In genomic region chr5:147300001-147300363, GRCm38 (mm10) we compare ENCODE assay signal across 13 mouse cellular contexts. TPM values are rescaled to one million over a fixed set of nuclear protein-coding genes. Genes with fewer than 3 reads are reported as not detected.
DNase-seq lines count a peak whose midpoint lies in the region; ATAC-seq lines count a peak whose summit lies in the region.
"Had no signal": no experiment of that assay in that cellular context is flagged by ENCODE, and none has a peak within 500 bp of the region (broad histone marks: within the 10 kb centered on the region; RNA-seq: fewer than 3 reads in every experiment).

No protein-coding gene starts in this region.

- no peak for DNase-seq in heart, embryonic 10.5 days (ENCODE audit: low spot score)
- DNase-seq in heart, adult 8-10 months (ENCODE audit: low spot score) = no peak
- DNase-seq in lung, postnatal 10 days = no peak
- peak; percentile 30 for DNase-seq in limb, embryonic 11.5 days (ENCODE audit: low spot score)
- DNase-seq in layer of hippocampus, postnatal 36 days = no peak
- DNase-seq: cerebellum, adult 11 months; kidney, adult 8-10 months had no signal

- peaks cover 97% of the 10 kb centered on the region for H3K27me3 ChIP-seq in heart, embryonic 10.5 days (ENCODE audit: insufficient read depth, poor library complexity, severe bottlenecking)
- H3K27me3 ChIP-seq in lung, embryonic 15.5 days = peaks cover 92% of the 10 kb centered on the region
- peaks cover 72% of the 10 kb centered on the region for H3K27me3 ChIP-seq in limb, embryonic 11.5 days (ENCODE audit: control insufficient read depth, insufficient read depth, low read length)
- H3K27me3 ChIP-seq in neural tube, embryonic 15.5 days (replicated peaks) = peaks cover 89% of the 10 kb centered on the region

- peak overlapping the region; percentile 59 for H3K4me2 ChIP-seq in lung, embryonic 15.5 days
- H3K4me2 ChIP-seq in limb, embryonic 11.5 days (ENCODE audit: low read depth, severe bottlenecking) = peak overlapping the region; percentile 41
- H3K4me2 ChIP-seq in neural tube, embryonic 15.5 days = peak overlapping the region; percentile 44

- 0 out of 2 replicates have a peak, but pooled peaks have one; percentile 9 for ATAC-seq in lung, embryonic 15.5 days (ENCODE audit: borderline replicate concordance, extremely low read depth, low FRiP score, low TSS enrichment)
- ATAC-seq in limb, embryonic 11.5 days (ENCODE audit: insufficient number of reproducible peaks, low FRiP score, low TSS enrichment, low read depth) = 0 out of 2 replicates have a peak, but pooled peaks have one; percentile 3
- ATAC-seq in neural tube, embryonic 15.5 days (ENCODE audit: low FRiP score) = no peak
- ATAC-seq in monocyte, adult 5-6 weeks (replicated peaks; ENCODE audit: insufficient number of reproducible peaks, low FRiP score, low TSS enrichment, poor library complexity, severe bottlenecking) = no peak

- 2% methylated on average over 4 of the region's 4 CpGs for WGBS in heart, embryonic 10.5 days
- 4% methylated on average over 4 of the region's 4 CpGs for WGBS in lung, embryonic 15.5 days
- 12% methylated on average over 4 of the region's 4 CpGs for WGBS in limb, embryonic 11.5 days
- WGBS in neural tube, embryonic 15.5 days = 4% methylated on average over 4 of the region's 4 CpGs

- H3K4me3 ChIP-seq in heart, embryonic 10.5 days = peak overlapping the region; percentile 53
- H3K4me3 ChIP-seq in lung, embryonic 15.5 days = peak overlapping the region; percentile 27
- H3K4me3 ChIP-seq in limb, embryonic 11.5 days (ENCODE audit: low read depth, low read length) = peak overlapping the region; percentile 12; the same call in 1 of the 2 replicates
- no peak overlapping the region for H3K4me3 ChIP-seq in neural tube, embryonic 15.5 days (replicated peaks)

- no peak overlapping the region for H3K27ac ChIP-seq in heart, embryonic 10.5 days
- no peak overlapping the region for H3K27ac ChIP-seq in lung, embryonic 15.5 days
- no peak overlapping the region for H3K27ac ChIP-seq in limb, embryonic 11.5 days (replicated peaks; ENCODE audit: low read depth, low read length)
- H3K27ac ChIP-seq in neural tube, embryonic 15.5 days (replicated peaks) = no peak overlapping the region
- H3K27ac ChIP-seq: macrophage had no signal

- H3K4me1 ChIP-seq in heart, embryonic 10.5 days = peaks cover 24% of the 10 kb centered on the region
- H3K4me1 ChIP-seq in lung, embryonic 15.5 days = peaks cover 20% of the 10 kb centered on the region
- H3K4me1 ChIP-seq in limb, embryonic 11.5 days (ENCODE audit: control insufficient read depth, insufficient read depth, low read length) = peaks cover 17% of the 10 kb centered on the region
- H3K4me1 ChIP-seq in neural tube, embryonic 15.5 days = peaks cover 15% of the 10 kb centered on the region

- no peaks in the 10 kb centered on the region for H3K36me3 ChIP-seq in heart, embryonic 10.5 days
- H3K36me3 ChIP-seq in lung, embryonic 15.5 days = no peaks in the 10 kb centered on the region
- no peaks in the 10 kb centered on the region for H3K36me3 ChIP-seq in limb, embryonic 11.5 days (ENCODE audit: control insufficient read depth, insufficient read depth, low read length)
- H3K36me3 ChIP-seq in neural tube, embryonic 15.5 days = no peaks in the 10 kb centered on the region

- H3K9me3 ChIP-seq in heart, embryonic 10.5 days = no peaks in the 10 kb centered on the region
- no peaks in the 10 kb centered on the region for H3K9me3 ChIP-seq in lung, embryonic 15.5 days
- no peaks in the 10 kb centered on the region for H3K9me3 ChIP-seq in limb, embryonic 11.5 days (ENCODE audit: control insufficient read depth, low read length)
- no peaks in the 10 kb centered on the region for H3K9me3 ChIP-seq in neural tube, embryonic 15.5 days (replicated peaks)

- no peak overlapping the region for H3K9ac ChIP-seq in lung, embryonic 15.5 days
- no peak overlapping the region for H3K9ac ChIP-seq in limb, embryonic 11.5 days (ENCODE audit: low read length)
- H3K9ac ChIP-seq in neural tube, embryonic 15.5 days (replicated peaks) = no peak overlapping the region

RNA-seq across cellular contexts. Expression of gene Cdx2, which starts 7.1 kb away (rescaled TPM):
- polyA plus RNA-seq in heart, embryonic 10.5 days (2016; fragmentation: Nextera tagmentation; extraction: Ambion mirVana) = not detected in 2 replicates
- not detected for total RNA-seq in heart, adult 8-10 months (2022)
- polyA plus RNA-seq in lung, embryonic 15.5 days (2015; fragmentation: Nextera tagmentation; extraction: Ambion mirVana) = not detected in 2 replicates
- not detected in 2 replicates for polyA plus RNA-seq in limb, embryonic 11.5 days (2014; fragmentation: Nextera tagmentation; extraction: Ambion mirVana)
- polyA plus RNA-seq in neural tube, embryonic 15.5 days (2015; fragmentation: Nextera tagmentation; extraction: Ambion mirVana) = 3.1 TPM in 1 of 2 replicates, not detected in the other
- total RNA-seq in monocyte, adult 5-6 weeks (2017) = not detected in 3 replicates
- not detected for total RNA-seq in layer of hippocampus, postnatal 36 days (2021)
- polyA plus RNA-seq: C2C12; macrophage; testis, adult 2 months had no signal

RNA-seq across cellular contexts. Expression of gene Urad, which starts 22.3 kb away (rescaled TPM):
- polyA plus RNA-seq in heart, embryonic 10.5 days (2016; fragmentation: Nextera tagmentation; extraction: Ambion mirVana) = not detected in 2 replicates
- total RNA-seq in heart, adult 8-10 months (2022) = not detected
- polyA plus RNA-seq in lung, embryonic 15.5 days (2015; fragmentation: Nextera tagmentation; extraction: Ambion mirVana) = not detected in 2 replicates
- polyA plus RNA-seq in limb, embryonic 11.5 days (2014; fragmentation: Nextera tagmentation; extraction: Ambion mirVana) = not detected in 2 replicates
- polyA plus RNA-seq in neural tube, embryonic 15.5 days (2015; fragmentation: Nextera tagmentation; extraction: Ambion mirVana) = 0.24 TPM in 1 of 2 replicates, not detected in the other
- total RNA-seq in monocyte, adult 5-6 weeks (2017) = not detected in 3 replicates
- not detected for total RNA-seq in layer of hippocampus, postnatal 36 days (2021)
- polyA plus RNA-seq: C2C12; macrophage; testis, adult 2 months had no signal

RNA-seq across cellular contexts. Expression of gene Pdx1, which starts 30.2 kb away (rescaled TPM):
- 0.44 TPM in 1 of 2 replicates, not detected in the other for polyA plus RNA-seq in heart, embryonic 10.5 days (2016; fragmentation: Nextera tagmentation; extraction: Ambion mirVana)
- total RNA-seq in heart, adult 8-10 months (2022) = not detected
- not detected in 2 replicates for polyA plus RNA-seq in lung, embryonic 15.5 days (2015; fragmentation: Nextera tagmentation; extraction: Ambion mirVana)
- polyA plus RNA-seq in limb, embryonic 11.5 days (2014; fragmentation: Nextera tagmentation; extraction: Ambion mirVana) = not detected in 2 replicates
- not detected in 2 replicates for polyA plus RNA-seq in neural tube, embryonic 15.5 days (2015; fragmentation: Nextera tagmentation; extraction: Ambion mirVana)
- not detected in 3 replicates for total RNA-seq in monocyte, adult 5-6 weeks (2017)
- not detected for total RNA-seq in layer of hippocampus, postnatal 36 days (2021)
- polyA plus RNA-seq: C2C12; macrophage; testis, adult 2 months had no signal

Comparison
In these comparisons a context has a peak if more than half of its experiments do, and no peak if none do; other contexts are left out.
1. ATAC-seq: peak in lung, embryonic 15.5 days (single experiment) and limb, embryonic 11.5 days (single experiment); none in neural tube, embryonic 15.5 days (single experiment) and monocyte, adult 5-6 weeks (single experiment).
2. Peak in every context shown above with its lines, with median percentiles within 50 percentile points of each other: H3K4me2 ChIP-seq.